Mouse (Mus musculus): ENCODE results near the gene Ptpru.

DNA sequence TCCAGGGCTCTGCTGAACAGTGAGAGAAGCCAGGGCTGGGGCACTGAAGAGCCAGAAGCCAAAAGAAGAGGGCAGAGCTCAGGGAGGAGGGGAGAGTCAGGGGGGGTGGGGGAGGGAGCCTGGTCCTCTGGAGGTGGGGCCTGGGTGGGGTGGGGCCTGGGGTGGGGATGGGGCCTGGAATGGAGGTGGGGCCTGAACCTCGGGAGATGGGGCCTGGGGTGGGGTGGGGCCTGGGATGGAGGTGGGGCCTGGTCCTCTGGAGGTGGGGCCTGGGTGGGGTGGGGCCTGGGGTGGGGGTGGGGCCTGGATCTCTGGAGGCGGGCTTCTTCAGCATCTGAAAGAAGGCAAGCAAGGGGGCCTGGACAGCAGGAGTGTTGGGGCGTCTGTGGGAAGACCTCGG lies 39.1 kb downstream of the Ptpru start:
- no peak for TF ChIP-seq CHD2 (IDR thresholded peaks at IDR 0.05; ENCODE audit: low read length)
- TF ChIP-seq CTCF (conservative IDR thresholded peaks at IDR 0.05 in 1 of 2, IDR thresholded peaks at IDR 0.05 in 1 of 2; ENCODE audit: low read depth in 2 of 2, low read length in 2 of 2) = no peak
- TF ChIP-seq TCF12 (IDR thresholded peaks at IDR 0.05; ENCODE audit: low read depth, low read length) = no peak
- TF ChIP-seq CHD1 (IDR thresholded peaks at IDR 0.05; ENCODE audit: low read depth, low read length) = no peak
- no peak for TF ChIP-seq MAX (IDR thresholded peaks at IDR 0.05; ENCODE audit: low read length)
- TF ChIP-seq ELF1 (IDR thresholded peaks at IDR 0.05; ENCODE audit: low read depth, low read length) = no peak
- TF ChIP-seq JUN (IDR thresholded peaks at IDR 0.05; ENCODE audit: insufficient read depth, low read depth, low read length) = no peak
- no peak for TF ChIP-seq RCOR1 (conservative IDR thresholded peaks at IDR 0.05; ENCODE audit: low read depth, low read length)
- TF ChIP-seq POLR2A (IDR thresholded peaks at IDR 0.05; ENCODE audit: low read depth, low read length) = no peak
